Mouse (Mus musculus) C2C12 (cell line): ENCODE measurements around the gene Tradd.

Experiments used
- CEBPB ChIP-seq: IDR thresholded peaks from one replicate; pipeline ENCODE4 v1.6.1; 2011; ENCODE audit warnings: low read depth, mild to moderate bottlenecking, control low read depth, moderate library complexity
- CTCF ChIP-seq: IDR thresholded peaks from one replicate; pipeline ENCODE4 v1.5.1; 2011; ENCODE audit not compliant: control insufficient read depth, insufficient read depth, insufficient read length
- MAX ChIP-seq: IDR thresholded peaks from one replicate; pipeline ENCODE4 v1.6.1; 2011; ENCODE audit warnings: mild to moderate bottlenecking, control low read depth

DNA sequence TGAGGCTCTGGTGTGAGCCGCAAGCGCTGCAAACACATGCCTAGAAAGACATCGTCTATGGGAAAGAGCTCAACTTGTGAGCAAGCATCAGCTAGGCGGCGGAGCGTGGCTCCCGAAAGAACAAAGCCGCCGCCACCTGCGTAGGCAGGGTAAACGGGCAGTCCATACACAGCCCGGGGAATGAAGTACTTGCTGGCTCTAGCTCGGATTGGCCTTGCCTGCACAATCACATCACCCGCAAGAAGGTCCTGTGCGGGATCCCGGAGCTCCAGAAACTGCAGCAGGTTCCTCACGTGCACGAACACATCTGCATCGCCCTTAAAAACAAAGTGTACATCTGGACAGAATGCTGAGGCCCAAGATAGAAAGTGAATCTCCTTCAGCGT, 10.7 kb downstream of the Tradd start:
- TF ChIP-seq CTCF (no peak), CEBPB (no peak), MAX (no peak)
